Mouse (Mus musculus): ENCODE data around the gene H2-DMb2. TPM values are rescaled to one million over a fixed set of nuclear protein-coding genes. Genes with fewer than 3 reads are reported as not detected.

Gene H2-DMb2
- total and polyA plus RNA-seq, 2 experiments from 2014 or later: 0.38 TPM; not detected in 1

DNA sequence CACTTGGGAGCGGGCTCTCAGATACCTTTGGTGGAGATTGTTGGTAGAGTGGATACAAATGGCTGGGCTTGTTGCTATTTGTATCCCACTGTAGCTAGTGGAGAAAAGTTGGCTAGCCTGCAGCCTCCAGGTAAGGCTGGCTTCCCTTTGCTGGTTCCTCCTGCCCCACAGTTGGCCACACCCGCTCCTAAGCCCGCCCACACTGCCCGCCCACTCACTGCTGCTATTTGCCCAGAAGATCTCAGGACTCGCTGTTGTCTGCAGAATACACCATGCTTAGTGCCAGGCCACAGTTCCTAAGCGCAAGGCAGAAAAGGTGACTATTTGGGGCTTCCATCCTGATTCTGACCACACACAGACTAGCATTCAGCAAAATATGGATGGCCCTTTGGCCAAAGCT, 15.6 kb upstream of the H2-DMb2 start:
- no peaks in the 10 kb centered on the region for H3K36me3 ChIP-seq (replicated peaks; ENCODE audit: control insufficient read depth, insufficient read depth, low read length)
- ATAC-seq (ENCODE audit: insufficient read depth, low read depth): no peak
- H3K4me3 ChIP-seq (ENCODE audit: low read depth, low read length): no peak overlapping the region
- H3K4me1 ChIP-seq (ENCODE audit: control insufficient read depth, insufficient read depth): peaks cover 19% of the 10 kb centered on the region
- H3K4me2 ChIP-seq (ENCODE audit: low read depth, low read length): no peak overlapping the region
- no peak overlapping the region for H3K9ac ChIP-seq (replicated peaks; ENCODE audit: low read depth, low read length)
- WGBS: 40% methylated on average over 6 of the region's 6 CpGs
- no peaks in the 10 kb centered on the region for H3K27me3 ChIP-seq (ENCODE audit: control insufficient read depth, insufficient read depth, low read length)
- DNase-seq (ENCODE audit: low spot score): no peak
- no peaks in the 10 kb centered on the region for H3K9me3 ChIP-seq (replicated peaks; ENCODE audit: control insufficient read depth, low read length)
- H3K27ac ChIP-seq (ENCODE audit: low read depth): no peak overlapping the region
- TF ChIP-seq CTCF (IDR thresholded peaks at IDR 0.05; ENCODE audit: low read depth): no peak
- TF ChIP-seq EP300 (IDR thresholded peaks at IDR 0.05; ENCODE audit: low read depth): no peak

DNA sequence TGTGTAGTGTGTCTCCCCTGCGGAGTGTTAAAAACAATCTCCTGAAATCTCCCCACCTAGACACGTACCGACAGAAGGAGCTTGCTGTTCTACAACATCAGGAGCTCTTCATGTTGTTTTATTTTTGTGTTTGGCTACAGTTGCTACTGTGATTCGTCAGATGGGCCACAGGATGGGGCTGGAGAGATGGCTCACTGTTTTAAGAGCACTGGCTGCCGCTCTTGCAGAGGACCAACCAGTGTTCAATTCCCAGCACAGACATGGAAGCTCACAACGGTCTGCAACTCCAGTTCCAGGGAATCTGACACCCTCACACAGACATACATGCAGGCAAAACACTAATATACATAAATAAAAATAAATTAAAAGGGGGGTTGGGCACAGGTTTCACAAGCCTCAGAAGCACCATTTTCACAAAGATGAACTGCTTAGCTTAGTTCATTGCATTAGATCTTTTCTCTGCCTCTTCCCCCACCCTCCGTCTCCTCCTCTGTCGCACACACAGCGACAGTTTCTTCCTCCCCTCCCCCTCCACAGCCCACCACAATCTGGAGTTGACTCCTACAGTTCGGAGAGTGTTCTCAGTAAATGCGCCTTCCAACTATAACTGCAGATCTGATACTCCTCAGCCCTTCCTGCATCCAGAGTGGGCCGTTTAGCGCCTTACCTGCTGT, 14.7 kb upstream of the H2-DMb2 start:
- H3K4me3 ChIP-seq (ENCODE audit: low read depth, low read length): peak overlapping the region; percentile 8; the same call in 1 of the 2 replicates
- DNase-seq (ENCODE audit: low spot score): no peak
- no peak overlapping the region for H3K27ac ChIP-seq (ENCODE audit: low read depth)
- peak overlapping the region; percentile 16; the same call in 1 of the 2 replicates for H3K4me2 ChIP-seq (ENCODE audit: low read depth, low read length)
- WGBS: 25% methylated on average over 13 of the region's 13 CpGs
- peaks cover 19% of the 10 kb centered on the region for H3K4me1 ChIP-seq (ENCODE audit: control insufficient read depth, insufficient read depth)
- no peaks in the 10 kb centered on the region for H3K27me3 ChIP-seq (ENCODE audit: control insufficient read depth, insufficient read depth, low read length)
- H3K36me3 ChIP-seq (replicated peaks; ENCODE audit: control insufficient read depth, insufficient read depth, low read length): no peaks in the 10 kb centered on the region
- H3K9me3 ChIP-seq (replicated peaks; ENCODE audit: control insufficient read depth, low read length): no peaks in the 10 kb centered on the region
- 0 out of 2 replicates have a peak, but pooled peaks have one; percentile 19 for TF ChIP-seq CTCF (IDR thresholded peaks at IDR 0.05; ENCODE audit: low read depth)
- no peak for TF ChIP-seq EP300 (IDR thresholded peaks at IDR 0.05; ENCODE audit: low read depth)
- no peak overlapping the region; the same call in 1 of the 2 replicates for H3K9ac ChIP-seq (replicated peaks; ENCODE audit: low read depth, low read length)
- ATAC-seq (ENCODE audit: insufficient read depth, low read depth): no peak

- no peak for TF ChIP-seq EP300 (IDR thresholded peaks at IDR 0.05; ENCODE audit: low read depth)
- 0 out of 2 replicates have a peak, but pooled peaks have one; percentile 13 for TF ChIP-seq CTCF (IDR thresholded peaks at IDR 0.05; ENCODE audit: low read depth)
- Histone ChIP-seq H3K4me2 (ENCODE audit: low read depth, low read length) (peak overlapping the region; percentile 16; the same call in 1 of the 2 replicates), H3K4me3 (ENCODE audit: low read depth, low read length) (peak overlapping the region; percentile 8; the same call in 1 of the 2 replicates), H3K4me1 (ENCODE audit: control insufficient read depth, insufficient read depth) (peaks cover 19% of the 10 kb centered on the region), H3K27ac (ENCODE audit: low read depth) (peak overlapping the region; percentile 17; the same call in 1 of the 2 replicates), H3K27me3 (ENCODE audit: control insufficient read depth, insufficient read depth, low read length) (no peaks in the 10 kb centered on the region), H3K9ac (replicated peaks; ENCODE audit: low read depth, low read length) (no peak overlapping the region; the same call in 1 of the 2 replicates), H3K36me3 (replicated peaks; ENCODE audit: control insufficient read depth, insufficient read depth, low read length) (no peaks in the 10 kb centered on the region), H3K9me3 (replicated peaks; ENCODE audit: control insufficient read depth, low read length) (no peaks in the 10 kb centered on the region)
- ATAC-seq (ENCODE audit: insufficient read depth, low read depth): no peak
- 19% methylated on average over 18 of the region's 18 CpGs for WGBS
- DNase-seq (ENCODE audit: low spot score): no peak
Measured at GRCm38 (mm10) chr17:34128944-34129791, 13.9 kb upstream of the H2-DMb2 start.

DNA sequence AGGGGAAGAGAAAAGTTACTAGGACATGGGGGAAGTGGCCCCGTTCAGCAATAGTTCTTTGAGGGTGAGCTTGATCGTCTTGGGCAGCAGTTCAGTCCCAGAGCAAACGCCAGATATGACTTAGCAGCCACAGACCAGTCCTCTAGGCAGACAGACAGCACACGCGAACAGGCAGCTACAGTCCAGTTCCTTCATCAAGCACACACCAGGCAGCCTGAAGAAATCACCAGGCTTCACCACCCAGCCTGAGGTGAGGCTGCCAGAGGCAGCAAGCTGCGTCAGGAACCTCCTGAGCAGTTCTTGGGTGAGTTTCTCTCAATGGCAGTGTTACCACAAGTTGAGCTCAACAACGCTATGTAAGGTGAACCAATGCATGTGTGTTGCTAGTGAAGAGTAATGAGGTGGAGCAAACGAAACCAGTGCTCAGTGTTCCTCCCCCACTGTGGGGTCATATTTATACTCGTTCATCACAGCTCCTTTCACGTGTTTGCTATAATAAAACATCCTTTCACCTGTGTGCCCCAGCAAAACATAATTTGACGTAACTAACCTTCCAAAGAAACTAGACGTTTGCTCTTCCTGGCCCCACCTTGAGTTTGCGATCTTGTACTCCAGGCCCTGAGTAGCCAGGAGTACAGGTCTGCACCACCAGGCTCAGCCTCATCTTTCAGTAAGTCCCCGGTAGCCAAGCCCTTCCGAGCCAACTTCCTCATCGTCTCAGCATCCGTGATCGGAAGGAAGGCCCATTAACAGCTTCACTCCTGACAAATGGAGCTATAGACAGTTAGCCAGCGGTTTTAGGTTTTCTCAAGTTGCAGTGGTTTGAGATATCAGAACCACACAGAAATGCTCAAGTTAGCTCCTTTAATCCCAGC, 12.8 kb upstream of the H2-DMb2 start:
- H3K27me3 ChIP-seq (ENCODE audit: control insufficient read depth, insufficient read depth, low read length): no peaks in the 10 kb centered on the region
- no peak for ATAC-seq (ENCODE audit: insufficient read depth, low read depth)
- H3K9ac ChIP-seq (replicated peaks; ENCODE audit: low read depth, low read length): no peak overlapping the region
- H3K4me1 ChIP-seq (ENCODE audit: control insufficient read depth, insufficient read depth): peaks cover 13% of the 10 kb centered on the region; the same call in 1 of the 2 replicates
- no peaks in the 10 kb centered on the region for H3K36me3 ChIP-seq (replicated peaks; ENCODE audit: control insufficient read depth, insufficient read depth, low read length)
- DNase-seq (ENCODE audit: low spot score): no peak
- TF ChIP-seq EP300 (IDR thresholded peaks at IDR 0.05; ENCODE audit: low read depth): no peak
- no peak for TF ChIP-seq CTCF (IDR thresholded peaks at IDR 0.05; ENCODE audit: low read depth)
- H3K4me3 ChIP-seq (ENCODE audit: low read depth, low read length): no peak overlapping the region
- WGBS: 72% methylated on average over 19 of the region's 19 CpGs
- no peak overlapping the region for H3K4me2 ChIP-seq (ENCODE audit: low read depth, low read length)
- H3K27ac ChIP-seq (ENCODE audit: low read depth): no peak overlapping the region
- no peaks in the 10 kb centered on the region for H3K9me3 ChIP-seq (replicated peaks; ENCODE audit: control insufficient read depth, low read length)

- Histone ChIP-seq H3K27ac (ENCODE audit: low read depth) (no peak overlapping the region), H3K4me2 (ENCODE audit: low read depth, low read length) (no peak overlapping the region), H3K27me3 (ENCODE audit: control insufficient read depth, insufficient read depth, low read length) (peaks cover 6% of the 10 kb centered on the region; the same call in 1 of the 2 replicates), H3K4me1 (ENCODE audit: control insufficient read depth, insufficient read depth) (peaks cover 13% of the 10 kb centered on the region; the same call in 1 of the 2 replicates), H3K4me3 (ENCODE audit: low read depth, low read length) (no peak overlapping the region), H3K9me3 (replicated peaks; ENCODE audit: control insufficient read depth, low read length) (no peaks in the 10 kb centered on the region), H3K9ac (replicated peaks; ENCODE audit: low read depth, low read length) (no peak overlapping the region), H3K36me3 (replicated peaks; ENCODE audit: control insufficient read depth, insufficient read depth, low read length) (no peaks in the 10 kb centered on the region)
- DNase-seq (ENCODE audit: low spot score): no peak
- TF ChIP-seq EP300 (IDR thresholded peaks at IDR 0.05; ENCODE audit: low read depth): no peak
- TF ChIP-seq CTCF (IDR thresholded peaks at IDR 0.05; ENCODE audit: low read depth): no peak
- 76% methylated on average over 7 of the region's 7 CpGs for WGBS
- ATAC-seq (ENCODE audit: insufficient read depth, low read depth): no peak
Measured at GRCm38 (mm10) chr17:34131911-34132310, 11.2 kb upstream of the H2-DMb2 start.

Measured in heart, postnatal 0 days (tissue).